Mouse (Mus musculus) kidney, embryonic 14.5 days (tissue): ENCODE measurements around the gene Pilrb2. TPM values are rescaled to one million over a fixed set of nuclear protein-coding genes. Genes with fewer than 3 reads are reported as not detected.
"Not testable (repeated sequence)": the region's sequence is repeated elsewhere in the genome, so short reads cannot be mapped to it uniquely, and the experiment has no call there.

Experiments used
- ATAC-seq: fragments of 200-750 bp; cut with Nextera tagmentation; 2 replicates; pipeline ENCODE4 v1.8.0; 2017; ENCODE audit warnings: moderate number of reproducible peaks, mild to moderate bottlenecking, moderate TSS enrichment, moderate library complexity; ENCODE audit not compliant: low FRiP score, low TSS enrichment
- H3K27ac ChIP-seq: fragments of 300-500 bp; sonication (generic); 2 replicates; pipeline ENCODE4 v1.5.1; 2014; ENCODE audit warnings: low read depth, mild to moderate bottlenecking, low read length, moderate library complexity, mixed read lengths
- H3K27me3 ChIP-seq: fragments of 300-500 bp; sonication (generic); 2 replicates; pipeline ENCODE4 v1.6.1; 2014; ENCODE audit warnings: mild to moderate bottlenecking, low read length; ENCODE audit not compliant: control insufficient read depth, insufficient read depth
- H3K36me3 ChIP-seq: fragments of 300-500 bp; sonication (generic); 2 replicates; pipeline ENCODE4 v1.6.1; 2014; ENCODE audit warnings: low read length, mixed read lengths; ENCODE audit not compliant: control insufficient read depth, insufficient read depth
- H3K4me1 ChIP-seq: fragments of 300-500 bp; sonication (generic); 2 replicates; pipeline ENCODE4 v1.6.1; 2014; ENCODE audit warnings: low read length, mixed read lengths; ENCODE audit not compliant: control insufficient read depth, insufficient read depth
- H3K4me2 ChIP-seq: fragments of 300-500 bp; sonication (generic); replicated peaks from 2 replicates; pipeline ENCODE4 v1.6.1; 2014; ENCODE audit warnings: low read depth, mild to moderate bottlenecking, low read length
- H3K4me3 ChIP-seq: fragments of 300-500 bp; sonication (generic); 2 replicates; pipeline ENCODE4 v1.5.1; 2014; ENCODE audit warnings: mild to moderate bottlenecking, low read length
- H3K9ac ChIP-seq: fragments of 300-500 bp; sonication (generic); 2 replicates; pipeline ENCODE4 v1.6.1; 2014; ENCODE audit warnings: low read depth, mild to moderate bottlenecking, low read length, moderate library complexity
- H3K9me3 ChIP-seq: fragments of 300-500 bp; sonication (generic); 2 replicates; pipeline ENCODE4 v1.6.1; 2016; ENCODE audit warnings: low read length; ENCODE audit not compliant: control insufficient read depth
- WGBS: fragments of 180-500 bp; shearing (Covaris S2); extraction: QIAGEN DNeasy Blood & Tissue Kit; methylation state at CpG from one replicate; pipeline ENCODE4 v1.1.7; 2014; 5-methylcytosine and 5-hydroxymethylcytosine counted together
- polyA plus RNA-seq: library from polyadenylated mRNA; unstranded; fragments of >200 nt; fragmentation: Nextera tagmentation; extraction: Ambion mirVana; gene quantifications from 2 replicates; pipeline ENCODE4 v1.2.1, GENCODE M21; 2014

Pilrb2 gene
- polyA plus RNA-seq, 1 experiment from 2014 or later = 0.76 TPM

- not testable (repeated sequence) for H3K4me1 ChIP-seq, H3K4me2 ChIP-seq, H3K9me3 ChIP-seq, H3K27me3 ChIP-seq, H3K9ac ChIP-seq, ATAC-seq, H3K36me3 ChIP-seq, H3K27ac ChIP-seq, H3K4me3 ChIP-seq
- WGBS = 89% methylated on average over 1 of the region's 1 CpGs
Observed at GRCm38 (mm10) chr5:137850313-137850712, 21.3 kb downstream of the Pilrb2 start.

- not testable (repeated sequence) for H3K4me2 ChIP-seq, H3K27me3 ChIP-seq, H3K27ac ChIP-seq, H3K4me1 ChIP-seq, H3K4me3 ChIP-seq, H3K36me3 ChIP-seq, H3K9ac ChIP-seq, H3K9me3 ChIP-seq, ATAC-seq
Observed at GRCm38 (mm10) chr5:137837110-137837509, 34.5 kb downstream of the Pilrb2 start.

- no peaks in the 10 kb centered on the region for H3K4me1 ChIP-seq
- no peaks in the 10 kb centered on the region for H3K27me3 ChIP-seq
- no peaks in the 10 kb centered on the region for H3K36me3 ChIP-seq
- H3K9me3 ChIP-seq = no peaks in the 10 kb centered on the region
- no peak overlapping the region for H3K4me2 ChIP-seq
- no peak overlapping the region for H3K4me3 ChIP-seq
- H3K27ac ChIP-seq = no peak overlapping the region
- no peak overlapping the region for H3K9ac ChIP-seq
- no peak for ATAC-seq
Observed at GRCm38 (mm10) chr5:137836611-137837010, 35.0 kb downstream of the Pilrb2 start.

GRCm38 (mm10) chr5:137835966-137836520 is 35.6 kb downstream of the Pilrb2 start, which contains the start of gene Pilra:
TSS of gene Pilra (minus strand) at chr5:137836281.
- H3K4me1 ChIP-seq, ATAC-seq: not testable (repeated sequence)
- WGBS = 73% methylated on average over 1 of the region's 2 CpGs

GRCm38 (mm10) chr5:137833500-137833899 is 38.1 kb downstream of the Pilrb2 start:
- no peak for ATAC-seq
- Histone ChIP-seq H3K4me3 (no peak overlapping the region), H3K27me3 (no peaks in the 10 kb centered on the region), H3K36me3 (no peaks in the 10 kb centered on the region), H3K9ac (no peak overlapping the region), H3K4me1 (no peaks in the 10 kb centered on the region), H3K27ac (no peak overlapping the region), H3K4me2 (no peak overlapping the region), H3K9me3 (no peaks in the 10 kb centered on the region)
- WGBS = 41% methylated on average over 4 of the region's 4 CpGs

More at GRCm38 (mm10) chr5:137835966-137836520, 35.6 kb downstream of the Pilrb2 start, which contains the start of gene Pilra:
- H3K9me3 ChIP-seq, H3K4me3 ChIP-seq, H3K27ac ChIP-seq, H3K27me3 ChIP-seq, H3K36me3 ChIP-seq, H3K4me2 ChIP-seq, H3K9ac ChIP-seq: not testable (repeated sequence)

GRCm38 (mm10) chr5:137831506-137831905 is 40.1 kb downstream of the Pilrb2 start:
- no peaks in the 10 kb centered on the region for H3K9me3 ChIP-seq
- H3K27me3 ChIP-seq = no peaks in the 10 kb centered on the region
- 76% methylated on average over 6 of the region's 6 CpGs for WGBS
- no peak overlapping the region for H3K9ac ChIP-seq
- H3K4me1 ChIP-seq = no peaks in the 10 kb centered on the region
- H3K27ac ChIP-seq = no peak overlapping the region
- no peak overlapping the region for H3K4me2 ChIP-seq
- no peaks in the 10 kb centered on the region for H3K36me3 ChIP-seq
- H3K4me3 ChIP-seq = no peak overlapping the region
- ATAC-seq = no peak

GRCm38 (mm10) chr5:137831106-137831505 is 40.5 kb downstream of the Pilrb2 start:
- Histone ChIP-seq H3K4me2 (no peak overlapping the region), H3K9me3 (no peaks in the 10 kb centered on the region), H3K36me3 (no peaks in the 10 kb centered on the region), H3K4me1 (no peaks in the 10 kb centered on the region), H3K27ac (no peak overlapping the region), H3K9ac (no peak overlapping the region), H3K27me3 (no peaks in the 10 kb centered on the region), H3K4me3 (no peak overlapping the region)
- no peak for ATAC-seq
- WGBS = 96% methylated on average over 4 of the region's 4 CpGs

- no peak for ATAC-seq
- no peak overlapping the region for H3K4me3 ChIP-seq
- H3K27ac ChIP-seq = no peak overlapping the region
- H3K27me3 ChIP-seq = no peaks in the 10 kb centered on the region
- no peak overlapping the region for H3K9ac ChIP-seq
- no peaks in the 10 kb centered on the region for H3K4me1 ChIP-seq
- WGBS = 67% methylated on average over 7 of the region's 7 CpGs
- H3K36me3 ChIP-seq = no peaks in the 10 kb centered on the region
- H3K9me3 ChIP-seq = no peaks in the 10 kb centered on the region
- no peak overlapping the region for H3K4me2 ChIP-seq
Observed at GRCm38 (mm10) chr5:137830238-137830637, 41.4 kb downstream of the Pilrb2 start.

- ATAC-seq = no peak
- H3K4me1 ChIP-seq = no peaks in the 10 kb centered on the region
- no peaks in the 10 kb centered on the region for H3K27me3 ChIP-seq
- 84% methylated on average over 6 of the region's 6 CpGs for WGBS
- no peaks in the 10 kb centered on the region for H3K36me3 ChIP-seq
- H3K4me2 ChIP-seq = no peak overlapping the region
- H3K9ac ChIP-seq = no peak overlapping the region
- no peak overlapping the region for H3K4me3 ChIP-seq
- H3K9me3 ChIP-seq = no peaks in the 10 kb centered on the region
- H3K27ac ChIP-seq = no peak overlapping the region
Observed at GRCm38 (mm10) chr5:137828694-137829093, 42.9 kb downstream of the Pilrb2 start.
